Mouse (Mus musculus): ENCODE results near the gene Itsn1.

Gene Itsn1

GRCm38 (mm10) chr16:91729066-91729482 lies at the start of gene Itsn1:
Gene Itsn1, plus strand, starts transcription at chr16:91729281.
- DNase-seq, result peak; percentile 99

GRCm38 (mm10) chr16:91680656-91681055 lies 48.4 kb upstream of the Itsn1 start:
- no peak for DNase-seq

GRCm38 (mm10) chr16:91685526-91685925 lies 43.6 kb upstream of the Itsn1 start:
- DNase-seq, result no peak

GRCm38 (mm10) chr16:91686369-91686768 lies 42.7 kb upstream of the Itsn1 start:
- no peak for DNase-seq

- no peak for DNase-seq
Measured at GRCm38 (mm10) chr16:91688023-91688618, 41.0 kb upstream of the Itsn1 start.

- peak; percentile 95 for DNase-seq
Measured at GRCm38 (mm10) chr16:91688619-91689334, 40.3 kb upstream of the Itsn1 start, which contains the start of gene Donson. Gene Donson, minus strand, starts transcription at chr16:91688770.

GRCm38 (mm10) chr16:91689791-91690190 lies 39.3 kb upstream of the Itsn1 start:
- DNase-seq, result no peak

- DNase-seq, result peak; percentile 89
Measured at GRCm38 (mm10) chr16:91694455-91695084, 34.5 kb upstream of the Itsn1 start.

- no peak for DNase-seq
Measured at GRCm38 (mm10) chr16:91695108-91695755, 33.8 kb upstream of the Itsn1 start.

GRCm38 (mm10) chr16:91698995-91699394 lies 30.1 kb upstream of the Itsn1 start:
- DNase-seq, result no peak

- DNase-seq, result peak; percentile 67
Measured at GRCm38 (mm10) chr16:91701908-91702307, 27.2 kb upstream of the Itsn1 start.

- DNase-seq, result no peak
Measured at GRCm38 (mm10) chr16:91702771-91703188, 26.3 kb upstream of the Itsn1 start.

- no peak for DNase-seq
Measured at GRCm38 (mm10) chr16:91704603-91705340, 24.3 kb upstream of the Itsn1 start.

GRCm38 (mm10) chr16:91710241-91710640 lies 18.8 kb upstream of the Itsn1 start:
- no peak for DNase-seq

GRCm38 (mm10) chr16:91716927-91717349 lies 12.1 kb upstream of the Itsn1 start:
- peak; percentile 26 for DNase-seq

- DNase-seq, result no peak
Measured at GRCm38 (mm10) chr16:91717399-91717798, 11.7 kb upstream of the Itsn1 start.

- DNase-seq, result peak; percentile 71
Measured at GRCm38 (mm10) chr16:91724247-91724646, 4.8 kb upstream of the Itsn1 start.

- peak; percentile 36 for DNase-seq
Measured at GRCm38 (mm10) chr16:91727433-91727832, 1.6 kb upstream of the Itsn1 start.

GRCm38 (mm10) chr16:91728123-91729065 lies 687 bp upstream of the Itsn1 start, which contains the start of gene Cryzl1:
Gene Cryzl1, minus strand, starts transcription at chr16:91728975.
- DNase-seq, result peak; percentile 99

- peak; percentile 50 for DNase-seq
Measured at GRCm38 (mm10) chr16:91729821-91730441, 850 bp downstream of the Itsn1 start.

GRCm38 (mm10) chr16:91730446-91730845 lies 1.4 kb downstream of the Itsn1 start:
- no peak for DNase-seq
